Mouse (Mus musculus) cerebellum, adult 2 months (tissue): ENCODE measurements around the gene Rpl21.

ENCODE experiments used
- CTCF ChIP-seq: fragments of 200-500 bp; IDR thresholded peaks from 2 replicates; pipeline ENCODE4 v1.5.1; 2011; ENCODE audit warnings: low read depth, mild to moderate bottlenecking, control low read depth, low read length, moderate library complexity, borderline replicate concordance; ENCODE audit not compliant: insufficient read depth
- POLR2A ChIP-seq: fragments of 200-500 bp; IDR thresholded peaks from 2 replicates; pipeline ENCODE4 v1.6.1; 2011; ENCODE audit warnings: low read length, control low read depth, borderline replicate concordance; ENCODE audit not compliant: insufficient read depth

- 0 out of 2 replicates have a peak, but pooled peaks have one; percentile 29 for TF ChIP-seq POLR2A
- no peak for TF ChIP-seq CTCF
Observed at GRCm38 (mm10) chr5:146794084-146794852, 38.4 kb upstream of the Rpl21 start.
